Mouse (Mus musculus) spleen, postnatal 10 days (tissue): ENCODE results near the gene Usp24.
"Not testable (repeated sequence)": the region's sequence is repeated elsewhere in the genome, so short reads cannot be mapped to it uniquely, and the experiment has no call there.

ENCODE experiments used
- DNase-seq, 2 experiments: peaks; one replicate each; pipeline ENCODE4 v3.0.0; 2021 to 2022; ENCODE audit warnings: low spot score in 2 of 2

Gene Usp24

DNA sequence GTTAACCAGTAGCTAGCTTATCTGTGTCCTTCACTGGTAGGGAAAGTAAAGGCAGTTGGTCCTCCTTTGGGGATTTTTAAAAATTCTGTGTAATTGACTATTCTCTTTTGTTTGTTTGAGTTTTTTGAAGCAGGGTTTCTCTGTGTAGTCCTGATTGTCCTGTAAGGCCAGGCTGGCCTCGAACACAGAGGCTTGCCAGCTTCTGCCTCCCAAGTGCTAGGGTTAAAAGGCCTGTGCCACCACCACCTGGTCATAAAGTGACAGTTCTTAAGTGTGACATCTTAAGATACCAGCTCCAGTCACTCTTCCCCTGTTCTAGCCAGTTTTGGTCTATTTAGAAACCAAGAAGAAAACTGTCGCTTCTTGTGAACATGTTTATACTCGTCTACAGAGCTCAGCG is 2.2 kb downstream of the Usp24 start:
- peak in 1 of 2 experiments; percentile 40 for DNase-seq

DNA sequence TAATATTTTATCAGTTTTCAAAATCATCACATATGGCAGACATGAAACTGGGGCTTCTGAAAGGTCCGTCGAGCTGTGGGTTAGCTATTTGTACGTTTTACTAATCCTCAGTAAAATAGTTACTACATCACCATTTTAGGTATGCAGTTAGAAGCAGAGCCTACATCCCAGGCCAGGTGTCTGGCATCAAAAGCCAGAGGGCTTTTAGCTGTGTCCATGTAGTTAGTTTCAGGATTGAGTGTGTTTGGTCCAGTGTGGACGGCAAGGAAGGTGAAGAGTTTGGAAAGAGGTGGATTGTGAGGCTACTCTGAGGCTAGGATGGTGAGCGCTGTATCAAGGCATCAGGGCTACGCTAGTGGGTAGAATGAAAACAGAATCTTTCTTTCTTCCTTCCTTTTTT is 3.0 kb downstream of the Usp24 start:
- DNase-seq, result no peak

DNA sequence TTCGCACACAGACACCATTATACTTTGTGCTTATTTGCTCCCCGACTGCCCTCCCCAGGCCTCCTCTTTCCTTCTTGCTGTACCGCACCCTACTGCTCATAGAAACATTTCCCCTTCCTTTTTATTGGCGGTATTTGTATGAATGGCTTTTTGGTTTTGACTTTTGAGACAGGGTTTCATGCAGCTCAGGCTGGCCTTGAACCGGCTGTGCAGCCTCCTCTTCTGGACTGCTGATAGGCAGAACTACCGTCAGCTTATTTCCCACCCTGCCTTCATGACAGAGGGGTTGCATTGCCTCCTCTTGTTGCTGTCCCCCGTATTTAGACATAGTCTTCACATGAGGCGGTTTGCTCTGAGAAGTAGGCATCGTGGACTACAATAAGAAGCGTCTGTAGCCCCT is 6.8 kb downstream of the Usp24 start:
- DNase-seq, result no peak

DNA sequence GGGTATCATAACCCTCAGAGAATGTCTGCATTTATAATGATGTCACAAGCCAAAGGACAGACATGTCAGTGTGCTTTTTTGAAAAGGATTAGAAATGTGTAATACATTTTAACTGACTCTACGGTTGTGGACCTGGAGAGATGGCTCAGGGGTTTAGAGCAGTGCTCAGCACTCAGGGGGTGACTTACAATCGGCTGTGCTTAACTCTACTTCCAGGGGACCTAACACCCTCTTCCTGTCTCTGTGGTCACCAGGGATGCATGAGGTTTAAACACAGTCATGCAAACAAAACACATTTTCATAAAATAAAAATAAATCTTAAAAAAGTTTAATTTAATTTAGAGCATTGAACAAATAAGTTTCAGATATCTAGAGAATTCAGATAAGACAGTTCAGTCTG is 7.3 kb downstream of the Usp24 start:
- DNase-seq, result no peak

DNA sequence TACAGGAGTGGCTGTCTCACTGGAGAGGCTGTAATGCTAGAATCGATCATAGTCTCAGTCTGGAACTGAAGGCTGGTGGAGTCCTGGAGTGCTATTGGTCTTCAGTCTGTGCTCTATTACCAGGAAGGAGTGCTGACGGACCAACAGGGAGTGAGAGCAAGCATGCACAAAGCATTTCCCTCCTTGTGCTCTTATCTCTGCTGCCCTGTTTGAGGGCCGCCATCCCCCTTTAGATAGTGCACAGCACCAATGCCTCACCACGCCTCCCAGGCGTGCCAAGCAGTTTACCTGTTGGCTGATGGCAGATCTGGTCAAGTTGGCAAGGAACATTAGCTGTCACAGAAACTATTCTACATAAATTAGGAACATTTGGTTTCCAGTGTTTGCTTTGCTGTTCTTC is 11.4 kb downstream of the Usp24 start:
- DNase-seq, result peak in 1 of 2 experiments; percentile 25

DNA sequence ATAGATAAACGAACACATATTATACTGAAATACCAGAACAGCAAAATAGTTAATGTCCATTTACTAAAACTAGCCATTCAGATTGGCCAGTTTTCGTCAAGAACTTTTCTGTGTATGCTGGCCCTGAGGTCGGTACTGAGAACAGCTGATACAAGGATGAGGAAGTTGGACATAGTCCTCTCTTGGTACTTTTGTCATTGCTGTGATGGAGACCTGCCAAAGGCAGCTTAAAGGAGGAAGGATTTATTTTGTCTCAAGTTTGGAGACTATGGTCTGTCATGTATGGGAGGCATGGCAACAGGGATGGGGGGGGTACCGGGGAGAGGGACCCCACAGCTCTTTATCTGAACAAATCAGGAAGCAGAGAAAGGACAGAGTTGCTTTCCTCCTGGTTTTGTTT is 12.7 kb downstream of the Usp24 start:
- no peak for DNase-seq

DNA sequence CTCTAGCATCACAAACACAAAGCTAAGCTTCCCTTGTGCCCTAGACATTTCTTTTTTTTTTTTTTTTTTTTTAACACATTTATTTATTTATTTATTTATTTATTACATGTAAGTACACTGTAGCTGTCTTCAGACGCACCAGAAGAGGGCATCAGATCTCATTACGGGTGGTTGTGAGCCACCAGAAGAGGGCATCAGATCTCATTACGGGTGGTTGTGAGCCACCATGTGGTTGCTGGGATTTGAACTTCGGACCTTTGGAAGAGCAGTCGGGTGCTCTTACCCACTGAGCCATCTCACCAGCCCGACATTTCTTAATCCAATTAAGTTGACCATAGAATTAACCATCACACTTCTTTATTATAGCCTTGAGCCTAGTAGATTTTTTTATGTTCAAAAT is 13.2 kb downstream of the Usp24 start:
- not testable (repeated sequence) for DNase-seq

DNA sequence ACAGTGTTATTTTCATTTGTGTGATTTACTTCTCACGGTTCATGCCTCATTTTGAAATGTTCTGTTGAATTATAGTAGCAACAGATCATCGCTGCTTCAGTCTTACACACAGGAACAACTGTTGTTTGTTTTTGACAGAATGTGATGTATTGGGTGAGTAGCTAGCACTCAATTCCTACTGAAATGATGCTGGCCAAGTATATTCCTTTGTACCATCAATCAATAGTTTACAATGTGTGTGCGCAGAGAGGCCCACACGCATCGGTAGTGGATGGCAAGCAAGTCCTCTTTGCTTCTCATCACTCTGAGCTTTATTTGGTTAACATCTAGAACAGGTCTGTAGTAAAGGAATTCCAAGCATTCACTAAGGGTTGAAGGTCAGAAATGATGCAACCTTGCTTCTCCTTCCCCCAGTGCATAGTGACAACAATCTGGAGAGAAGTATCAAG is 14.4 kb downstream of the Usp24 start:
- DNase-seq, result no peak

DNA sequence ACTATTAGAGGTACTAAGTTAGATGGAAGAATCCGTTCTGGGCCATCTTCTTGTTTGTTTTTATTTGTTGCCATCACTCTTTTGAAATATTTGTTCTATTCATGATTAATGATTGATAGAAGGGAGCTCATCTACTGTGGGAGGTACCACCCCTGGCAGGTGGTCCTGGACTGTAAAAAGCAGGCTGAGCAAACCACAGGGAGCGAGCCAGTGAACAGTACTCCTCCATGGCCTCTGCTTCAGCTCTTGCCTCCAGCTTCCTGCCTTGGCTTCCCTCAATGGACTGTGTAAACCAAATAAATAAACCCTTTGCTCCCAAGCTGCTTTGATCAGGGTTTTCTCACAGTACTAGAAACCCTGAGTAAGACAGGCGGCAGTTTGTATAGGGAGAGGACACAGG is 17.1 kb downstream of the Usp24 start:
- no peak for DNase-seq

DNA sequence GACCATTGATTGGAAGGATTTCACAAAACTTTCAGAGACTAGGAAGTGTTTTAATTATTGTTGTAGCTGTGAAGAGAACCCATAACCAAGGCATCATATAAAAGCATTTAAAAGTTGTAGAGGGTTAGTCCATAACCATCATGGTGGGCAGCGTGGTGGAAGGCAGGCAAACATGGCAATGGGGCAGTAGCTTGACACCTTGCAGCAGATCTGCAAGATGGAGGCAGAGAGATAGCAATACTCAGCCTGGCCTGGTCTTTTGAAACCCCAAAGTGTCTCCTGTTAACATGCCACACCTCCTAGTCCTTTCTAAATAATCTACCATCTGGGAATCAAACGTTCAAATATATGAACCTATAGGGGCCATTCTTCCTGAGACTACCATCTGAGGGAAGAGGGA is 17.6 kb downstream of the Usp24 start:
- DNase-seq, result no peak

DNA sequence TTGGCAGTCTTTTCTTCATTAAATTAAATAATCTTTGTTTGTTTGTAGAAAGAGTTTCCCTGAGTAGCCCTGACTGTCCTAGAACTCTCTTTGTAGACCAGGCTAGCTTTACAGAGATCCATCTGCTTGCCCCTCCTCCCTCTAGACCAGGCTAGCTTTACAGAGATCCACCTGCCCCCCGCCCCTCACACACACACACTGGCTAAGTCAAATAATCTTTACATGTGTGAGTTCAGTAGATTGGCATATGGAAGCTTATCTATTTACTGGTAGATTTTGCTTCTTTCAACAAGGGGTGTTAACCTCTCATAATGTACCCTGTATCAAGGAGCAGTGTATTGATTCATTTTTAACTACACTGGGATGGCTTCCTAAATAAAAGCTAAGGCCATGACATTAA is 19.8 kb downstream of the Usp24 start:
- no peak for DNase-seq

DNA sequence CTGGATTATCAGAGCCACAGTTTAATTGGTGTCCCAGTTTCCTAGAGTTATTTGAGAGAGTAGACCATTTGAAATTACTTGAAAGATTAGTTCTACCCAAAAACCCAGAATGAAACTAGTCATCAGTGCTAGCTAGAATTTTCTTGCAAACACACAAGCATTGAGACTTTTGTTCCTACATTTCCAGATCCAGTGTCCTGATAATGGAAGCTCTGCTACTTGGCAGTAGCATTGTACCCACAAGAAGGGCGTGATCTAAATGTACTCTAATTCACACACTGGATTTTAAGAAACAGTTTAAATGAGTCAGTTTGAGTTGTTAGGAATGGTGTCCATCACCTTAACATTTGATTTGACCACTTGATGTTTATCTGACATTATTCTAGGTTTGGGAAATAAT is 31.7 kb downstream of the Usp24 start:
- DNase-seq, result no peak

DNA sequence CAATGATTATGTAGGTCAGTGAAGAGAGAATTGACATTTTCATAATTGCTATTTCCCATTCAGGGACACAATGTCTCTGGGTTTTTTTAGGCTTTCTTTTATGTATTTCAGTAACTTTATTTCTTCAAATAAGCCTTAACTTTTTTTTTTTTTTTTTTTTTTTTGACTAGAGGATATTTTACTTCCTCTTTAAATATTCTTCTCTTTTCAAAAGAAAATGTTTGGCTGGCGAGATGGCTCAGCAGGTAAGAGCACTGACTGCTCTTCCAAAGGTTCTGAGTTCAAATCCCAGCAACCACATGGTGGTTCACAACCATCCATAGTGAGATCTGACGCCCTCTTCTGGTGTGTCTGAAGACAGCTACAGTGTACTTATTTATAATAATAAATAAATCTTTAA is 39.0 kb downstream of the Usp24 start:
- DNase-seq, result not testable (repeated sequence)

DNA sequence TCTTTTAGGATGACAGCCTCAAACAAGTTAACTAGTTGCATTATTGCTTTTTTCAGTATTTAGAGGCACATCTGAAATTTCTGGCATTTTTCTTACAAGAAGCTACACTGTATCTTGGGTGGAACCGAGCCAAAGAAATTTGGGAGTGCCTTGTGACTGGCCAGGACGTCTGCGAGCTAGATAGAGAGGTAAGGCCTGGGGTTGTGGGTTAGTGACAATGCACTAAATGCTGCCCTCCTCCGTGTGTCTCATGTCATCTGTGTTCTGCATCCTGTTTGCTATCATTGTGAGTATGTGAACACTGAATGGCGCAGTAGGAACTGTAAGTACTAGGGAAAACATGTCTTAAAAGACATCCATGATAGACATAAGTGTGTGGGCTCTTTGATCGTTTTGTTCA is 54.0 kb downstream of the Usp24 start:
- no peak for DNase-seq

DNA sequence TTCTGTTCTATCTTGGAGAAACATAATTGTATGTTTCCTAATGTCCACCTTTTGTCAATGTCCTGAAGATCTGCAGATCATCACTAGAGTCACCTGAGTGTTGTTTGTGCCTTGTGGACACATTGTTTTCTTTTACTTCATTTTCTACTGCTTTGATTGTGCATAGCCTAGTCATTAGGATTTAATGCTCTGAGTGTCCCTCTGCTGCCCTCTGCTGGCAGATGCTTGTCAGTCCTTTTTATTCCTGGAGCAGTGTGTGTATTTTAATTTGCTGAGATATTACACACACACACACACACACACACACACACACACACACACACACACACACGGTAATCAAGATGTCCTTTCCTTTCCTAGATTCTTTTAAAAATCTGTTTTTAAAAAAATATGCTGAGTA is 59.8 kb downstream of the Usp24 start:
- DNase-seq, result peak; percentile 64 to 88

DNA sequence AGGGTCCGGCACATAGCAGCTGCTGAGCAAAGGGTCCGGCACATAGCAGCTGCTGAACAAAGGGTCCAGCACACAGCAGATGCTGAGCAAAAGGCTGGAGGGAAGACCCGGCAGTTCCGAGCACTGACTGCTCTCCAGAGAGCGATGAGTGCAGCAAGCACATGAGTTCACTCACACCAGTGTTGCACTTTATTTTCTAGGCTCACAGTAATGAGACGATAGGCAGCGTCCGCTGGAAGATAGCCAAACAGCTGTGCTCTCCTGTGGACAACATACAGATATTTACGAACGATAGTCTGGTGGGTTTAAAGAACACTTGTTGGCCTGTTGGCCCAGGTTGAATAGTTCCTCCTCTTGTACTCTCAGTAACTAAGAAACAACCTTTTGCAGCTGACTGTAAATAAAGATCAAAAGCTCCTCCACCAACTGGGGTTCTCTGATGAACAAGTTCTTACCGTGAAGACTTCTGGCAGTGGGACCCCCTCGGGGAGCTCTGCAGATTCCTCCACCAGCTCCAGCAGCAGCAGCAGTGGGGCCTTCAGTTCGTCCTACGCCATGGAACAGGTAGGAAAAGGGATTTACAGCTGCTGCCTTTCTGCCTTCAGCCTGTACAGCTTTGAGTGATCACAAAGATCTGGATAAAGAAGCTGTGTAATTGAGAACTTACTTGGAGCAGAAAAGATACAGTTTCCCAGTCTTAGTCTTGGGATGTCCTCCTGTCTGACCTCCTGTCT is 63.0 kb downstream of the Usp24 start:
- DNase-seq, result no peak

DNA sequence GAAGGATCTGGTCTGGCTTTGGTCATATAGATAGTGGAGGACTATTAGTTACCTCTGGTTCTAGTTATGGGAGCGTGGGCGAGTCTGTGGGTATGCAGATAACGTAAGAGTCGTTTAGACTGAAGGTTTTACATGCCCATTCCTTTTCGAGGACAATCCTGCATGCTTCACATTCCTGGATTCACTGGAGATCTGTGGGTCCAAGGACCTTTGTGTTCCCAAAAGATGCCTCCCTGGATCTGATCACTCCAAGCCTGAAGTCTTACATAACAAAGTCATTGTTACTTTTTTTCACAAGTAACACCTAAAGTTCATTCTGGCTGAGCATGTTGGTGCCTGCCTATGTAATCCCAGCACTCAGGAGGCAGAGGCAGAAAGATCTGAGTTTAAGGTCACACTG is 65.1 kb downstream of the Usp24 start:
- DNase-seq, result no peak

DNA sequence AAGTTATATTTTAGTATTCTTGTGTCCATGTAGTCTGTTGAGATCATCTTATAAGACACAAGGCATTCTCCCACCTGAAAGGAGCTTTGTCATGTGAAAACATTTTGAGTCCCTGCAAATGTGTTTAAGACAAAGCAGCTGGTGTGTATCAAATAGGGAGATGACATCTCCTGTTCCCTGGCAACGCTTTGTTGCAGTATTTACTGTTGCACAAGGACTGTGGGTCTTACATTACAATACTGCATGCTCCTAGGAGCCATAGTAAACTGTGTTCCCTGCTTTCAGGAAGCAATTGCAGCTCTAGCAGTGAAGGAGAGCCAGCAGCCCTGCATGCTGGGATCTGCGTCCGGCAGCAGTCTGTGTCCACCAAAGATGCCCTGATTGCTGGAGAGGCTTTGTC is 73.9 kb downstream of the Usp24 start:
- no peak for DNase-seq

DNA sequence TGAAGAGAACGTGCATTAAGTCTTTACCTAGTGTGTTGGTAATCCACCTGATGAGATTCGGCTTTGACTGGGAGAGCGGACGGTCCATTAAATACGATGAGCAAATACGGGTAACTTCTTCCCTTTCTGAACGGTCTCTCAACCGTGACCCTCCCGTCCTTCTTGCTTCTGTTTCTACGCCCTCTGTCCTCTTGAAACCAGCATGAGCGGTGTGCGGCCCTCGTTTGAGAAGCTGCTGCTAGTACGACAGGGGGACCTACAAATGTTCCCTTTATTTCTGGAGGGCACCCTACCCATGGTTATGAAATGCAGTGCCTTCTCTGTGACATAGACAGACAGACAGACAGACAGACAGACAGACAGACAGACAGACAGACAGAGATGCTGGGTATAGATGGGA is 93.6 kb downstream of the Usp24 start:
- no peak for DNase-seq

DNA sequence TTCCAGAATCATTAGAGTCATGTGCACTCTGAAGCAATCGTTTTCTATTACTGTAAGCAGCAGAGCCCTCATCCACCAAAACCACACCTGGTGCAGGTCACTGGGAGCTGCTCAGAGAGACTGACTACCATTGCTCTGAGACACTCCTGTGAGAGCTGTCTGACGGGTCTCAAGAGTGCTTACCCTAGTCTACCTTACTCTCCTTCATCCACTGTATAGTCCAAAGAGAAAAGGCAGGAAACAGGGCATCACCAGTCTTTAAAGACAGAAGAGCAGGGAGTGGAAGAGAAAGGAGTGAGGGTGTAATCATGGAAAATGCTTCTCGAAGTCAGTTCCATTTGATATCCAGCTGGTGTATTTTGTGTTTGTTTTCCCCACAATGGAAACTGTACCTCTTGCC is 103.2 kb downstream of the Usp24 start:
- no peak for DNase-seq

DNA sequence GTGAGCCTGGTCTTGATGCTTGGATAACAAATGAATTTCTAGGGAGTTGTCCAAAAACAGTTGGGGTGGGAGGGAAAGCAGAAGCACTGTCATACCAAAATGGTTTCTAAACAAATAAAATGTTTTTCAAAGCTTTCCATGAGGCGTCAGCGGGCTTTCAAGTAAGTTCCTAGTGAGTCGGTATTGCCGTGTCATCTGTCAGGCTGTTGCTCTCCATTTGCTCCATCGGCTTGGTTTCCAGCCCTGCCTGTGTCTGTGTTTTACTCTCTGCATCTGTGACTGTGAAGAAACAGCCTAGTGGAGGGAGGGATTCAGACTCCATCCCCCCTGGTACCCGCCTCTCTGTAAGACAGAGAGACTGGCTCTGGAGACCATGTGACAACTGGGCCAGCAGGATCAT is 103.8 kb downstream of the Usp24 start:
- no peak for DNase-seq

DNA sequence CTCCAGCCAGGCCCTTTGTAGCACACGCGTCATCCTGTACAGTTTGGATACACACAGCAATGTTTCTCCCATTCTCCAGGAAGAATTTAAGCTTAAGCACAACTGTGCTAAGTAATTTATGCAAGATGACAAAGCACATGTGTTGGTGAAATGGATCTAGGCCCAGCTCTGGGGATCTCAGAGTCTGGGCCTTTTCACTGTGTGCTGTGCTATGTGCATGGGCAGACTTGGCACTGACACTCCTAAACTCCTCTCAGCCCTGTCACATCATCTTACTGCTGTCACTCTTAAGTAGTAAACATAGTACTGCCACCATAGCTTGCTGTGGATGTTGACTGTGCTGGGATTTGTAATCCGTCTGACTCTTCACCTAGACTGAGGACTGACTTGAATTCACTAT is 106.6 kb downstream of the Usp24 start:
- no peak for DNase-seq

DNA sequence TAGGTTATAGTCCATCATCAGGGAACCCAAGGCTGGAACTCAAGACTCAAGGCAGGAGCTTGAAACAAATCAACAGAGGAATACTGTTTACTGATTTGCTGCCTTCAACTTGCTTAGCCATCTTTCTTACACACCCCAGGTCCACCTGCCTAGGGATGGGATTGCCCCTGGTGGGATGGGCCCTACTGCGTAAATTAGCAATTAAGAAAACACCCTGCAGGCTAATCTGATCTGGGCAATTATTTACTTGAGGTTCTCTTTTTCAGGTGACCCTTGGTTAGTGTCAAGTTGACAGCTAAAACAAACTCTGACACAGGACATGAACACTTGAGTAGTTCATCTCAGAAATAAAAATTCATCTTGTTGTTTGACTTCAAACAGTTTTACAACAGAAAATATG is 108.5 kb downstream of the Usp24 start:
- no peak for DNase-seq

DNA sequence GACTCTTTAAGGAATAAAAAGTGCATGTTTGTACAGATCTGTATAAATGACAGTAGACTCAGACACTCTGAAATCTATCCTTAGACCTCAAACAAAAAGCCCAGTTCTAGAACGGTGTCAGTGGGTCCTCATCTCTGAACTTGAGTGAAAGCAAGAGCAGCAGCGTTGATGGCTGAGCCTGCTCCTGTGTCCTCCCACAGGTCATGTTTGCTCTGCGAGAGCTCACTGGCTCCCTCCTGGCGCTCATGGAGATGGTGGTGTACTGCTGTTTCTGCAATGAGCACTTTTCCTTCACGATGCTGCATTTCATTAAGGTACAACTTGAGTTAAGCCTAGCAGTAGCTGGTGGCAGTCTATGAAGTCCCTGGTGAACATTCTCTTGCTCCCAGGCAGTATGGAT is 110.3 kb downstream of the Usp24 start:
- no peak for DNase-seq
